Mouse (Mus musculus) liver, embryonic 12.5 days (tissue): ENCODE results near the gene B4galnt2. TPM values are rescaled to one million over a fixed set of nuclear protein-coding genes. Genes with fewer than 3 reads are reported as not detected.
"Not testable (repeated sequence)": the region's sequence is repeated elsewhere in the genome, so short reads cannot be mapped to it uniquely, and the experiment has no call there.

Source experiments
- ATAC-seq: fragments of 200-750 bp; cut with Nextera tagmentation; 2 replicates; pipeline ENCODE4 v1.8.0; 2017; ENCODE audit warnings: moderate number of reproducible peaks, mild to moderate bottlenecking, moderate library complexity
- H3K27ac ChIP-seq: fragments of 300-500 bp; sonication (generic); 2 replicates; pipeline ENCODE4 v1.5.1; 2016; ENCODE audit warnings: mild to moderate bottlenecking
- H3K27me3 ChIP-seq: fragments of 300-500 bp; sonication (generic); replicated peaks from 2 replicates; pipeline ENCODE4 v1.6.1; 2016; ENCODE audit warnings: mild to moderate bottlenecking, moderate library complexity
- H3K36me3 ChIP-seq: fragments of 300-500 bp; sonication (generic); 2 replicates; pipeline ENCODE4 v1.6.1; 2016; ENCODE audit warnings: mild to moderate bottlenecking, moderate library complexity
- H3K4me1 ChIP-seq: fragments of 300-500 bp; sonication (generic); 2 replicates; pipeline ENCODE4 v1.6.1; 2016
- H3K4me2 ChIP-seq: fragments of 300-500 bp; sonication (generic); 2 replicates; pipeline ENCODE4 v1.6.1; 2016; ENCODE audit warnings: mild to moderate bottlenecking, moderate library complexity
- H3K4me3 ChIP-seq: fragments of 300-500 bp; sonication (generic); 2 replicates; pipeline ENCODE4 v1.5.1; 2016; ENCODE audit warnings: mild to moderate bottlenecking, moderate library complexity
- H3K9ac ChIP-seq: fragments of 300-500 bp; sonication (generic); 2 replicates; pipeline ENCODE4 v1.6.1; 2016; ENCODE audit warnings: mild to moderate bottlenecking, moderate library complexity
- H3K9me3 ChIP-seq: fragments of 300-500 bp; sonication (generic); replicated peaks from 2 replicates; pipeline ENCODE4 v1.6.1; 2016; ENCODE audit warnings: mild to moderate bottlenecking, moderate library complexity
- WGBS: fragments of 180-500 bp; shearing (Covaris S2); methylation state at CpG from one replicate; pipeline ENCODE4 v1.1.7; 2016; ENCODE audit not compliant: insufficient replicate concordance; 5-methylcytosine and 5-hydroxymethylcytosine counted together
- polyA plus RNA-seq: library from polyadenylated mRNA; unstranded; fragments of >200 nt; fragmentation: Nextera tagmentation; extraction: Ambion mirVana; gene quantifications from 2 replicates; pipeline ENCODE4 v1.2.1, GENCODE M21; 2016

Gene B4galnt2
- polyA plus RNA-seq, 1 experiment from 2014 or later, result 0.51 TPM

- H3K4me1 ChIP-seq, H3K9me3 ChIP-seq, ATAC-seq, H3K4me3 ChIP-seq, H3K27ac ChIP-seq, H3K9ac ChIP-seq, H3K4me2 ChIP-seq, H3K36me3 ChIP-seq: not testable (repeated sequence)
- WGBS, result 61% methylated on average over 2 of the region's 2 CpGs
- H3K27me3 ChIP-seq, result peaks cover 40% of the 10 kb centered on the region
Measured at GRCm38 (mm10) chr11:95879861-95880260, 34.8 kb downstream of the B4galnt2 start.

- 20% methylated on average over 7 of the region's 7 CpGs for whole genome bisulfite sequencing
- Histone ChIP-seq H3K4me2 (peak overlapping the region; percentile 1; the same call in 1 of the 2 replicates), H3K4me1 (no peaks in the 10 kb centered on the region), H3K9ac (no peak overlapping the region), H3K4me3 (no peak overlapping the region), H3K9me3 (no peaks in the 10 kb centered on the region), H3K36me3 (no peaks in the 10 kb centered on the region), H3K27ac (no peak overlapping the region), H3K27me3 (peaks cover 18% of the 10 kb centered on the region)
- no peak for ATAC-seq
Measured at GRCm38 (mm10) chr11:95876296-95876695, 38.4 kb downstream of the B4galnt2 start.

GRCm38 (mm10) chr11:95875804-95876203 lies 38.9 kb downstream of the B4galnt2 start:
- Histone ChIP-seq H3K4me1 (no peaks in the 10 kb centered on the region), H3K27me3 (peaks cover 13% of the 10 kb centered on the region), H3K36me3 (no peaks in the 10 kb centered on the region), H3K9ac (no peak overlapping the region), H3K4me3 (no peak overlapping the region), H3K27ac (no peak overlapping the region), H3K4me2 (peak overlapping the region; percentile 1), H3K9me3 (no peaks in the 10 kb centered on the region)
- WGBS, result 25% methylated on average over 9 of the region's 9 CpGs
- no peak for ATAC-seq

GRCm38 (mm10) chr11:95869918-95870470 lies 44.7 kb downstream of the B4galnt2 start:
- WGBS, result 59% methylated on average over 6 of the region's 6 CpGs
- ATAC-seq, result no peak
- H3K27ac ChIP-seq, result no peak overlapping the region

GRCm38 (mm10) chr11:95869442-95869841 lies 45.2 kb downstream of the B4galnt2 start:
- 62% methylated on average over 4 of the region's 4 CpGs for WGBS
- peaks cover 3% of the 10 kb centered on the region; the same call in 1 of the 2 replicates for H3K27me3 ChIP-seq
- no peak for ATAC-seq
- H3K9ac ChIP-seq, result no peak overlapping the region
- peaks cover 4% of the 10 kb centered on the region; the same call in 1 of the 2 replicates for H3K36me3 ChIP-seq
- H3K27ac ChIP-seq, result no peak overlapping the region
- H3K4me1 ChIP-seq, result peaks cover 19% of the 10 kb centered on the region
- H3K4me2 ChIP-seq, result no peak overlapping the region
- no peaks in the 10 kb centered on the region for H3K9me3 ChIP-seq
- no peak overlapping the region for H3K4me3 ChIP-seq

More at GRCm38 (mm10) chr11:95869918-95870470, 44.7 kb downstream of the B4galnt2 start:
- H3K4me2 ChIP-seq, result no peak overlapping the region
- H3K9ac ChIP-seq, result no peak overlapping the region
- peaks cover 3% of the 10 kb centered on the region; the same call in 1 of the 2 replicates for H3K27me3 ChIP-seq
- no peak overlapping the region for H3K4me3 ChIP-seq
- H3K36me3 ChIP-seq, result peaks cover 4% of the 10 kb centered on the region; the same call in 1 of the 2 replicates
- H3K4me1 ChIP-seq, result peaks cover 19% of the 10 kb centered on the region
- no peaks in the 10 kb centered on the region for H3K9me3 ChIP-seq

GRCm38 (mm10) chr11:95861397-95861796 lies 53.3 kb downstream of the B4galnt2 start:
- H3K4me2 ChIP-seq, result peak overlapping the region; percentile 86; the same call in 1 of the 2 replicates
- H3K9me3 ChIP-seq, result no peaks in the 10 kb centered on the region
- H3K4me3 ChIP-seq, result no peak overlapping the region
- 69% methylated on average over 8 of the region's 8 CpGs for WGBS
- peaks cover 13% of the 10 kb centered on the region; the same call in 1 of the 2 replicates for H3K36me3 ChIP-seq
- peak overlapping the region; percentile 22; the same call in 1 of the 2 replicates for H3K9ac ChIP-seq
- no peak for ATAC-seq
- no peaks in the 10 kb centered on the region for H3K27me3 ChIP-seq
- H3K4me1 ChIP-seq, result peaks cover 36% of the 10 kb centered on the region
- peak overlapping the region; percentile 47 for H3K27ac ChIP-seq

- H3K9me3 ChIP-seq, result no peaks in the 10 kb centered on the region
- peaks cover 36% of the 10 kb centered on the region for H3K4me1 ChIP-seq
- H3K4me3 ChIP-seq, result peak overlapping the region; percentile 82
- H3K27me3 ChIP-seq, result no peaks in the 10 kb centered on the region
- peak overlapping the region; percentile 86 for H3K4me2 ChIP-seq
- peak overlapping the region; percentile 97 for H3K27ac ChIP-seq
- peaks cover 13% of the 10 kb centered on the region; the same call in 1 of the 2 replicates for H3K36me3 ChIP-seq
- H3K9ac ChIP-seq, result peak overlapping the region; percentile 86
- ATAC-seq, result peak; percentile 63
- WGBS, result 13% methylated on average over 3 of the region's 3 CpGs
Measured at GRCm38 (mm10) chr11:95860071-95860490, 54.6 kb downstream of the B4galnt2 start.

- Histone ChIP-seq H3K4me1 (peaks cover 36% of the 10 kb centered on the region), H3K4me3 (peak overlapping the region; percentile 82), H3K27me3 (no peaks in the 10 kb centered on the region), H3K9me3 (no peaks in the 10 kb centered on the region), H3K4me2 (peak overlapping the region; percentile 86), H3K36me3 (peaks cover 13% of the 10 kb centered on the region; the same call in 1 of the 2 replicates), H3K27ac (peak overlapping the region; percentile 97), H3K9ac (peak overlapping the region; percentile 86)
- 2% methylated on average over 35 of the region's 35 CpGs for WGBS
- ATAC-seq, result peak; percentile 50
Measured at GRCm38 (mm10) chr11:95859468-95859855, 55.2 kb downstream of the B4galnt2 start.

DNA sequence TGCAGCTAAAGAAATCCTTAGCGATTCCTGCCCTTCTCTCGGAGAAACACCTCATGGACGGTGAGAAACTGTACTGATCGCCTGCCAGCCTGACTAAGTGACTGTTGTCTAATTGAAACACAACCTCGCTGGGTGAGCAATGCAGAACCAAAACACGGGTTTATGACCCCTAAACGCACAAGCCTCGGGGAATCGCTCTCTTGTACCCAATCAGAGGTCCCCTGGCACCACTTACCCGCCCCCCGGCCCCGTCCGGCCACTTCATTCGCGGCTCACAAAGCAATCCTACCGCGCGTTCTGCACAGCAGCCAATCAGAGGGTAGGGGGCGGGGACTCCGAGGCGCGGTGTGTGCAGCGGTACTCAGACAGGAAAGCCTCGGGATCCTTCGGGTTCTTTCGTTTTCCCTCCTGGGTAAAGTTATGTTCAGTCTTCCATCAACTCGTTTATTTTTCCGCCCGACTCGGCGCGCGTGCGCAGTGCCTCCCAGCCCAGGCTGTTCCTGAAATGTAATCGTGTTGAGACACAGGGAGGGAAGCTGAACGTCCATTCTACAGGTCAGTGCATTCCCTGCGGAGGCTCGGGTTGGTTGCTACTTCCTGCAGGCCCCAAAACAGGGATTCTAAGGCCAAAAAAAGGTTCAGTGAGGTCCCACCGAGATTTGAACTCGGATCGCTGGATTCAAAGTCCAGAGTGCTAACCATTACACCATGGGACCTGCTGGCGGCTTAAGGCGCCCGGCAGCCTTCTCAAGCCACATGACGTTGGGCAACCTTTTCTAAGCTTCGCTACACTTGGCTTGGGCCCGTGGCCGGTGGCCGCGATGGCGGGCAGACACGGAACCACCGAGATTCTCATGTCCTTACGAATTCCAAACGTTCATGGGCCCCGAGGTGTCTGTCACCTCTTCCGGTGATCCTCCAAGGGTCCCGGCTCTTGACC lies 55.9 kb downstream of the B4galnt2 start:
- H3K27me3 ChIP-seq, result no peaks in the 10 kb centered on the region
- peak overlapping the region; percentile 86 for H3K9ac ChIP-seq
- ATAC-seq, result peak; percentile 96
- H3K9me3 ChIP-seq, result no peaks in the 10 kb centered on the region
- peak overlapping the region; percentile 82 for H3K4me3 ChIP-seq
- H3K4me1 ChIP-seq, result peaks cover 38% of the 10 kb centered on the region
- H3K36me3 ChIP-seq, result peaks cover 13% of the 10 kb centered on the region; the same call in 1 of the 2 replicates
- H3K27ac ChIP-seq, result peak overlapping the region; percentile 97
- WGBS, result under 1% methylated on average over 58 of the region's 58 CpGs
- peak overlapping the region; percentile 86 for H3K4me2 ChIP-seq

DNA sequence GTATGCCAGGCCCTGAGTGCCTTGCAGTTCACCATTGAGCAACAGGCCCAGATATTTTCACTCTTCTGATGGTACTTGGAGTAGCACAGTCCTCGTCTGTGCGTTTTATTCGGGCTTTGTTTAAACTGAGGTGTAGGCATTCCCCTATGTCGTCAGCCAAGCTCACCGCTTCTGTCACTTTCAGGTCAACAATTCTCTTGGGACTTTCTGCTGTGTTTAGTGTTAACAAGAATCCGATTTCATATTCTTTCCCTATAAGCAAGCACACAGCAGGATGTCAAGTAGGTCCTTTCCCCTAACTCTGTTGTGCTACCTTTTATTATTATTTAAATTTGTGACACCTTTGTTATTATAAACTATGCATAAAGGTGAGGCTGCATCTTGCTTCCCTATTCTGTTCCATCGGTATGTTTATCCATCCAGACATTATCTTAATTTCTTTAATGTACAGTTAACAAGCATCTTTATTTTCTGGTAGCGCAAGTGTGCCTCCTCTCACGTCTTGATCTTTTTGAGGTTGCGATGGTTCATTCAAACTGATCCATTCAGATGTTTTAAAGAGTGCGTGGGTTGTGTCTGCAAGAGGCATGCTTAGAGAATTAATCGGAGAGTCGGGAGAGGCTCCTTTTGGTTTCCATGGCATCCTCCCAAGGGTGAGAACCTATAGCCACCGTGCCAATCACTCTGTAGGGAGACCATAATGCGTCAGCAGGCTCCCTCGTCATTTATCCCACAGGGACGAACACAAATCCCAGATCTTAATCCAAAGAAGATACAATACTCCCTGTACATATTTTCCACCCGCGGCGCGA lies 56.8 kb downstream of the B4galnt2 start:
- H3K9ac ChIP-seq, result peak overlapping the region; percentile 78
- H3K27me3 ChIP-seq, result no peaks in the 10 kb centered on the region
- H3K36me3 ChIP-seq, result peaks cover 10% of the 10 kb centered on the region; the same call in 1 of the 2 replicates
- H3K9me3 ChIP-seq, result no peaks in the 10 kb centered on the region
- ATAC-seq, result no peak
- WGBS, result 30% methylated on average over 21 of the region's 21 CpGs
- H3K4me2 ChIP-seq, result peak overlapping the region; percentile 86
- peak overlapping the region; percentile 82 for H3K4me3 ChIP-seq
- peak overlapping the region; percentile 97 for H3K27ac ChIP-seq
- H3K4me1 ChIP-seq, result peaks cover 42% of the 10 kb centered on the region

DNA sequence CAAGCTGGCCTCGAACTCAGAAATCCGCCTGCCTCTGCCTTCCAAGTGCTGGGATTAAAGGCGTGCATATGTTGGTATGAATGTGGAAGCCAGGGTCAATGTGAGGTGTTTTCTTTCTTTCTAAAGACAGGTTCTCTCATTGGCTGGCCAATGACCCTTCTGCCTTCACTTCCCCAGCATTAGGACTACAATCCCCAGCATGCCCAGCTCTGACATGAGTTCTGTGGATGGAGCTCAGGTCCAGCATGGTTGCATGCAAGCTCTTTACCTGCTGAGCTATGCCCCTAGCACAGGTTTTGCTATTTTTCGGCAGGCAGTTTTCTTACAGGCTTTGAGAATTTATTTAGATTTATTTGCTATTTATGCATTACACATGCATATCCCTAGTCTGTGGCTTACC lies 57.4 kb downstream of the B4galnt2 start:
- no peak overlapping the region for H3K4me3 ChIP-seq
- H3K4me2 ChIP-seq, result peak overlapping the region; percentile 86
- H3K27me3 ChIP-seq, result peaks cover 5% of the 10 kb centered on the region; the same call in 1 of the 2 replicates
- 0 out of 2 replicates have a peak, but pooled peaks cover 5% of the 10 kb centered on the region for H3K36me3 ChIP-seq
- H3K9ac ChIP-seq, result no peak overlapping the region
- H3K9me3 ChIP-seq, result no peaks in the 10 kb centered on the region
- no peak overlapping the region for H3K27ac ChIP-seq
- WGBS, result 77% methylated on average over 4 of the region's 4 CpGs
- ATAC-seq, result no peak
- H3K4me1 ChIP-seq, result peaks cover 42% of the 10 kb centered on the region
